Mouse (Mus musculus): Measurements from ENCODE around the gene Card6.

DNA sequence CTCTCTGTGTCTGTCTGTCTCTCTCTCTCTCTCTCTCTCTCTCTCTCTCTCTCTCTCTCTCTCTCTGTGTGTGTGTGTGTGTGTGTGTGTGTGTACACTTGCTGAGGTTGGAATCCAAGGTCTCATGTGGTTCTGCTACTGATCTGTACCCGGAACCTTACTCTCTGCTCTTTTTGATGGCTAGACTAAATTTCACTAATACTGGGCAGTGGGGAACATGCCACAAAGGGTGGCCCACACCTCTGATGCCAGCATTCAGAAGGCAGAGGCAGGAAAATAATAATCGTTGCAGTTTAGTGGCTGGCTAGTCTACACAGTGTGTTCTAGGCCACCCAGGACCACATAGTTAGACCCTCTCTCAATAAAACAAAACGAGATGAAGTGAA lies 309 bp upstream of the Card6 start:
- TF ChIP-seq HCFC1 (IDR thresholded peaks at IDR 0.05; ENCODE audit: borderline replicate concordance, insufficient read depth, low read length) (no peak), ZNF384 (IDR thresholded peaks at IDR 0.05; ENCODE audit: low read depth, low read length) (no peak), CHD2 (IDR thresholded peaks at IDR 0.05; ENCODE audit: low read depth, low read length) (no peak), MAFK (IDR thresholded peaks at IDR 0.05; ENCODE audit: insufficient read depth, low read depth, low read length) (no peak)
